Mouse (Mus musculus) ovary, postnatal 10 days (tissue): ENCODE data around the gene Csrnp3.

Source experiments
- DNase-seq: peaks from one replicate; pipeline ENCODE4 v3.0.0; 2022; ENCODE audit warnings: low spot score

Gene Csrnp3

GRCm38 (mm10) chr2:65948808-65949207, 103.2 kb downstream of the Csrnp3 start:
- no peak for DNase-seq

GRCm38 (mm10) chr2:65953726-65954340, 108.3 kb downstream of the Csrnp3 start:
- no peak for DNase-seq

- no peak for DNase-seq
Observed at GRCm38 (mm10) chr2:65955804-65956203, 110.2 kb downstream of the Csrnp3 start.

- DNase-seq: no peak
Observed at GRCm38 (mm10) chr2:65956727-65957126, 111.2 kb downstream of the Csrnp3 start.

GRCm38 (mm10) chr2:65963420-65963819, 117.9 kb downstream of the Csrnp3 start:
- no peak for DNase-seq

DNA sequence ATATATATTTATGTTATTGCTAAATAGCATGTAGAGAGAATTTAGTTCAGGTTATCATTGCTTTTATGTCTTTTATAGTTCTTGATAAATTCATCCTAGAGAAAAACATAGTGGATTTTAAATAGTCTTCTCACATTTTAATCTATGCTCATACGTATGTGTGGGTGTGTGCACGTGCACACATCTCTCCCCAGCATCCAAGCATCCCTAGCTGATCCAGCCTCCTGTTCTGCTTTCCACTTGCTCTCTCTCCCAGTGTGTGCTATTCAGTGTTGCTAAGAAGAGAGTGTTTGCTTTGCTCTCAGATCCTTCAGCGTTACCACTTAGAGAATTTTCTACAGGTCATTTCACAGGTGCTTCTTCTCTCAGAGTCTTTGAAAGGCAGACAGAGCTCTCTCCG, 123.2 kb downstream of the Csrnp3 start:
- no peak for DNase-seq

GRCm38 (mm10) chr2:65973907-65974306, 128.3 kb downstream of the Csrnp3 start:
- no peak for DNase-seq

- DNase-seq: no peak
Observed at GRCm38 (mm10) chr2:65975383-65975782, 129.8 kb downstream of the Csrnp3 start.

GRCm38 (mm10) chr2:65979338-65980053, 133.9 kb downstream of the Csrnp3 start:
- no peak for DNase-seq

DNA sequence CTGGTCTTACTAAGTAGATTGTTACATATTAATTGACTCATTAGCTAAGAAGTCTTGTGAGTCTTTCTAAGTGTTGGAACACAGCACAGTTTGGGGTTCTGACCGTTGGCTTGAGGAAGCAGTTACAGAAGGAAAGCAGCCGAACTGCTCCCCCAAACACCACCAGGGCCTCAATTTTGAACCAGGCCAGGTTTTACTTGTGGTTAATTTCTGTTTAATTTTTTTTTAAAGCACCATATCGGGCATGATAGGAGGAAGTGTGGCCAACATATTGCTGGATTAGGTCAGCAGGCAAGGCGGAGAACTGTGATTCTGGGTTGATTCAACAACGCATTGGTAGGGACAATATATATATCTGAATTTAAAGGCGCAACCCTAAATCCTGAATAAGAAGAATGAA, 135.9 kb downstream of the Csrnp3 start:
- no peak for DNase-seq

DNA sequence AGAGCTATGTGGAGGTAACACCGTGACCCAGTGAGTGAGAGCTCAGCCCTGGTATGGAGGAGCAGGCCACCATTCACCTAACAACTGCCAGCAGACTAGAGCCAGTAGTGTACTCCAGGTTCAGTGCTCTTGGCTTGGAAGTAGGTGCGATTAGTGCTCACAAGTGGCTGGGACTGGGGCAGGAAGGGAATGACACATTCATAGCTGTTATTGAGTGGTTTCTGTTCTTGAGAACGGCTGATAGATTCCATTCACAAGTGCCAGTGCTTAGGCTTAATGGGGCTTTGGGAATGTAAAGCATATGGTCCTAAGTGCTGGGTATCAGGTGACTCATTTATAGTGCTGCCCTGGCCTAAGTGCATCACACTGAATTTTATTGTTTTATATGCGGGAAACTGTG, 136.4 kb downstream of the Csrnp3 start:
- DNase-seq: no peak

GRCm38 (mm10) chr2:65985706-65986105, 140.1 kb downstream of the Csrnp3 start:
- DNase-seq: no peak

- no peak for DNase-seq
Observed at GRCm38 (mm10) chr2:65987069-65987468, 141.5 kb downstream of the Csrnp3 start.

DNA sequence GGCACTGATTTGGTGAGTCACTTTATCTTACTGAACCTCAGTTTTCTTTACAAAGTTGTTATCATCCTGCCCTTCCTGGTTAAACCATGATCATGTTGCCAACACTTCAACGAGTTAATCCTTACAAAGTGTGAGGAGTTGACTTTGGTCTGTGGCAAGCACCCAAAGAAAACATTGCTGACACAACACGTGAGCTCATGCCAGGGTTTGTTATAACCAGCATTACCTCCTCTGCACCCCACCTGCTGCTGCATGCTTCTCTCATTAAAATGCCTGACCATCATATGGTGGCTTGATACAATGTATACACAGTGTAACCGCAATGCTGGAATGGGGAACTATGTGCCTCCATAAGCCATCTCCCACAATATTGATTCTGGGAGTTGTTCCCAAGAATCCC, 142.0 kb downstream of the Csrnp3 start:
- DNase-seq: no peak

- DNase-seq: no peak
Observed at GRCm38 (mm10) chr2:65988788-65989187, 143.2 kb downstream of the Csrnp3 start.

DNA sequence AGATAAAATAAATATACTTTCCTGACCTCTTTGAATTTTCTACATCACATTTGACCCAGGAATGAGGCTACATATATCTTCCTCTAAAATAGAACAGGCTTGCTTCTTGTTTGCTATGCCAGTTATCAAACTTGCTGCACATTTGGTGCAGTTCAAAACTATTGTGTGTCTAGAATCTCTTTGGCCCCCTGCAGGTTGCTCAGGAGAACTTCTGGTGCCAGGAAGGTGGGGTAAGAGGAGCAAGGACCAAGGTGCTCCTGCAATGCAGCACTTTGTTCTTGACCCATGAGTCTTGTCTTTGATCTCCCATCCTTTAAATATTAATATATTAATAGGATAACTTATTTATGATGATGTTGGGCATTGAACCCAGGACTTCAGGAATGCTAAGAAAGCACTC, 144.5 kb downstream of the Csrnp3 start:
- no peak for DNase-seq

GRCm38 (mm10) chr2:65990754-65991153, 145.2 kb downstream of the Csrnp3 start:
- no peak for DNase-seq

DNA sequence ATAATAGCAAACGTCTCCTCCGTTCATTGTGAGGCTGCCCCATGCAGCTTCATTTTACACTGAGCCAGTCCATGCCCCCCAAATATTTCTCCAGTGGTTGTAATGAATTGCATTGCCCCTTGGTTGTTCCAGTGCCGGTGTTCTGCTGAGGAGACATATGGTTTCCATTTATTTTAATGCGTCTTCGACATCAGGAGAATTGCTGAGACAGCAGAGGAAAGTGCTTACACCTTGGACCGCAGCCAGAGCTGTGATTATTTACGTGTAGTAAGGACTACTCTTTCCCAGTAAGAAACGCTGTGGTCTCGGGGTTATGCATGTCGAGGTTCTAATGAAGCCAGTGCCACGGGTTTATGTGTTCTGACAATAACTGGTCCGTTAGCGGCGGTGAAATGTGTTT, 147.8 kb downstream of the Csrnp3 start:
- peak; percentile 9 for DNase-seq

GRCm38 (mm10) chr2:65994886-65995468, 149.4 kb downstream of the Csrnp3 start:
- no peak for DNase-seq

GRCm38 (mm10) chr2:65998747-65999146, 153.2 kb downstream of the Csrnp3 start:
- no peak for DNase-seq

- no peak for DNase-seq
Observed at GRCm38 (mm10) chr2:66008995-66009654, 163.6 kb downstream of the Csrnp3 start.

DNA sequence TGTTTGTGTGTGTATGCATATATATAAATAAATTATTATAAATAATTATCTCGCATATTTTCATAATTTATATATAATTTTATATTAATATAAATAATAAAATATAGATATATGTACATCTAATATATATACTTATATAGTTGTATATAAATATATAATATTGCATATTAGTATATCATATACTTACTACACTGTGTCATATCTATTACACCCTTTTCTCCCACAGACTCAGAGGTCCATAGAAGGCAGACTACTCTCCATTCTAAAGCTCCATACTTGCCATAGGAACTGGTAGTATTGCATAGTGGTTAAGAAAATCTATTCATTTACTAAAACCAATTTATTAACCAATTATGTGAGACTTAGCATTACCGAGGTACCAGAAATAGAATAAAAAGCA, 164.1 kb downstream of the Csrnp3 start:
- DNase-seq: no peak

GRCm38 (mm10) chr2:66018711-66019110, 173.1 kb downstream of the Csrnp3 start:
- DNase-seq: no peak
